Mouse (Mus musculus): ENCODE measurements around the gene Kif3c. TPM values are rescaled to one million over a fixed set of nuclear protein-coding genes. Genes with fewer than 3 reads are reported as not detected.

Kif3c gene
- polyA plus RNA-seq, 1 experiment from 2014 or later, result 8.6 TPM

DNA sequence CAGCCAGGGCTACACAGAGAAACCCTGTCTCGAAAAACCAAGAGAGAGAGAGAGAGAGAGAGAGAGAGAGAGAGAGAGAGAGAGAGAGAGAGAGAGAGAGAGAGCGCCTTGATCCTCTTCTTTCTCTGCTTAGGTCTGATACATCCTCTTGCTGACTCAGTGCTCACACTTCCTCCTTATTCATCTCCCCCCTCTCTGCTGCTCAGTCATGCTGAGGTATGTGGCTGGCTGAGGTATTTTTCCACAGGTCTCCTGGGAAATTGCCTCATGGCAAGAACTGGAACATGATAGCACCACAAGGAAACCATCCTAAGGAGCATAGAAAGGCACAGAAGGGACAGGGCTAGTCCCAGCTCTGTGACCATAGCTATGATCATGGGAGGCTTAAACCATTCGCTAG lies 15.5 kb upstream of the Kif3c start:
- no peak for ATAC-seq (ENCODE audit: insufficient number of reproducible peaks, low FRiP score)
- WGBS, result 74% methylated on average over 3 of the region's 3 CpGs
- Histone ChIP-seq H3K36me3 (no peaks in the 10 kb centered on the region), H3K4me1 (replicated peaks) (no peaks in the 10 kb centered on the region), H3K4me2 (no peak overlapping the region), H3K9ac (no peak overlapping the region), H3K27ac (ENCODE audit: poor library complexity, severe bottlenecking) (no peak overlapping the region), H3K27me3 (replicated peaks) (no peaks in the 10 kb centered on the region), H3K4me3 (no peak overlapping the region), H3K9me3 (replicated peaks) (no peaks in the 10 kb centered on the region)

DNA sequence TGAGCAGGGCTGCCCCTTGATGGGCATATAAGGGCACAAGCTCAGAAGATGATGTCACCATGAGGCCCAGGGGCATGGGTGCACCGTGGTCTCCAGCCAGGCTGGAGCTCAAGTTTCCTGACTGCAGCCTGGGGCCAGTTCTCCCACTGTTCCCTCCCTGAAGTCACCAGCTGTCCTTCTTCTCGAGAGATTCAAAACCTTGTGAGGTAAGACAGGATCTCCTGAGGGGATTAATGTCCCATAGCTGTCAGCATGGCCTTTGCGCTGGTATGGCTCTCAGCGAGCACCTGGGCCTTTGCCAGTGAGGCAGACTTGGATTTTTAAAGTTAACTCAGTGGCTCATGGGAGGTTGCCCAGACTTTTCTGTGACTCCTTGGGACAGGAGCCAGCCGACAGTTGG lies 14.8 kb upstream of the Kif3c start:
- 66% methylated on average over 5 of the region's 5 CpGs for WGBS
- no peak for ATAC-seq (ENCODE audit: insufficient number of reproducible peaks, low FRiP score)
- no peaks in the 10 kb centered on the region for H3K27me3 ChIP-seq (replicated peaks)

GRCm38 (mm10) chr12:3352216-3352615 lies 12.7 kb upstream of the Kif3c start:
- Histone ChIP-seq H3K4me2 (no peak overlapping the region), H3K9me3 (replicated peaks) (no peaks in the 10 kb centered on the region), H3K4me1 (replicated peaks) (no peaks in the 10 kb centered on the region), H3K27me3 (replicated peaks) (no peaks in the 10 kb centered on the region), H3K9ac (no peak overlapping the region), H3K27ac (ENCODE audit: poor library complexity, severe bottlenecking) (no peak overlapping the region), H3K4me3 (no peak overlapping the region), H3K36me3 (no peaks in the 10 kb centered on the region)
- ATAC-seq (ENCODE audit: insufficient number of reproducible peaks, low FRiP score), result no peak
- 71% methylated on average over 6 of the region's 6 CpGs for WGBS

More for the DNA sequence above, 14.8 kb upstream of the Kif3c start:
- no peak overlapping the region for H3K4me2 ChIP-seq
- H3K4me1 ChIP-seq (replicated peaks), result no peaks in the 10 kb centered on the region
- H3K27ac ChIP-seq (ENCODE audit: poor library complexity, severe bottlenecking), result no peak overlapping the region
- no peaks in the 10 kb centered on the region for H3K9me3 ChIP-seq (replicated peaks)
- H3K4me3 ChIP-seq, result no peak overlapping the region
- H3K36me3 ChIP-seq, result no peaks in the 10 kb centered on the region
- no peak overlapping the region for H3K9ac ChIP-seq

DNA sequence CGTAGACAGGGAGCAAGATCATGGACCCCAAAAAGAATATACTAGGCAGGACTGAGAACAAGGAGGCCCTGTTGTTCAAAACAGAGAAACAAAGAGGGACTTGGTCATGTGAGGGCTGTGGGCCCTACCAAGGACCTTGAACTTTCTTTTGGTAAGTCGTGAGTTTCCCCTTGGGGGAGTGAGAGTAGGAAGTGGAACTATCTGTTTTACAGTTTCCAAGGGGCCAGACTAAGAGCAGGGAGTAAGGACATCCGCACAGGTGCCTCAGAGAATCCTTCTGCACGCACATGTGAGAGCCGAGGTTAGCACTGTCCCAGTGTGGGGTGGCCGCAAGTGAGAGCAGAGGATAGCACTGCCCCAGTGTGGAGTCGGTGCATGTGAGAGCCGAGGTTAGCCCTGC lies 9.9 kb upstream of the Kif3c start:
- Histone ChIP-seq H3K27me3 (replicated peaks) (no peaks in the 10 kb centered on the region), H3K4me3 (no peak overlapping the region), H3K36me3 (no peaks in the 10 kb centered on the region), H3K4me1 (replicated peaks) (no peaks in the 10 kb centered on the region), H3K9me3 (replicated peaks) (no peaks in the 10 kb centered on the region), H3K9ac (no peak overlapping the region), H3K4me2 (no peak overlapping the region), H3K27ac (ENCODE audit: poor library complexity, severe bottlenecking) (no peak overlapping the region)
- ATAC-seq (ENCODE audit: insufficient number of reproducible peaks, low FRiP score), result no peak
- WGBS, result 84% methylated on average over 8 of the region's 8 CpGs

- no peak for ATAC-seq (ENCODE audit: insufficient number of reproducible peaks, low FRiP score)
- Histone ChIP-seq H3K27ac (ENCODE audit: poor library complexity, severe bottlenecking) (no peak overlapping the region), H3K4me2 (peak overlapping the region; percentile 58), H3K9ac (no peak overlapping the region), H3K36me3 (no peaks in the 10 kb centered on the region), H3K9me3 (replicated peaks) (no peaks in the 10 kb centered on the region), H3K4me3 (peak overlapping the region; percentile 29), H3K4me1 (replicated peaks) (no peaks in the 10 kb centered on the region), H3K27me3 (replicated peaks) (no peaks in the 10 kb centered on the region)
- 57% methylated on average over 16 of the region's 16 CpGs for WGBS
Observed at GRCm38 (mm10) chr12:3356824-3357223, 8.1 kb upstream of the Kif3c start.

DNA sequence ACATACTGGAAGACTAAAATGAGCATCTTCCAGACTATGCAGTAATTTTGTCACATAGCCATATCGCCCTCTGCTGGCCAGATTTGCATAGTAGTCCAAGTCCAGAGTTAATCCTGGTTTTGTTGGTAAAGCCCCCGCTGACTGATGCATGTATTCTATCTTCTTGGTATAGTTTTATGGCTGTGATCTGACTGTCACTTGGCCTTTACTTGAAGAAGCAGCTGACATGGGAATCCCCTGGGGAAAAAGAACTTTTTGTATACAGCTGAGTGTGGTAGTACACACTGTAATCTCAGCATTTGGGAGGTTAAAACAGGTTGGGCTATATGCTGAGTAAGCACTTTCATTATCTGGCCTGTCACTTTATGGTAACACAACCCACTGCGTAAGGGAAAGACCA lies 5.6 kb upstream of the Kif3c start:
- H3K4me3 ChIP-seq, result no peak overlapping the region
- WGBS, result 22% methylated on average over 3 of the region's 3 CpGs

DNA sequence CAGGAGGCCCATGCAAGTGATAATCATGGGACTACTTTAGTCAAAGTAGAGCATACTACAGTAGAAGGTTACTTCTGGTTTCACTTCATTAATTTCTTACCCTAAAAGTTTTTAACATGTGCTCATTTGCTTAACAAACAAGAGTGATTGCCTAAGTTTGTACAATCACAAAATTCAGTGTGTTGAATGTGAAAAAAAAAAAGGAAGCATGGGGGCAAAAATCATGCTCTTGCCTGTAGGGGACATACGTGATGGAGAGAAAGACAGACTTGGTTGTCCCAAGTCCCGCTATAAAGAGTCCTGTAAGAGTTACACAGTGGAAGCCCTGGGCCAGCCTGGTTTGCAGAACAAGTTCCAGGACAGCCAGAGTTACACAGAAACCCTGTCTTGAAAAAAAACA lies 4.9 kb upstream of the Kif3c start:
- Histone ChIP-seq H3K9ac (no peak overlapping the region), H3K4me1 (replicated peaks) (no peaks in the 10 kb centered on the region), H3K4me2 (no peak overlapping the region), H3K27me3 (replicated peaks) (no peaks in the 10 kb centered on the region), H3K9me3 (replicated peaks) (no peaks in the 10 kb centered on the region), H3K27ac (ENCODE audit: poor library complexity, severe bottlenecking) (no peak overlapping the region), H3K4me3 (no peak overlapping the region), H3K36me3 (no peaks in the 10 kb centered on the region)
- ATAC-seq (ENCODE audit: insufficient number of reproducible peaks, low FRiP score), result no peak
- WGBS, result 84% methylated on average over 2 of the region's 2 CpGs

More for the DNA sequence above, 5.6 kb upstream of the Kif3c start:
- ATAC-seq (ENCODE audit: insufficient number of reproducible peaks, low FRiP score), result no peak; the same call in 1 of the 2 replicates
- no peaks in the 10 kb centered on the region for H3K9me3 ChIP-seq (replicated peaks)
- no peaks in the 10 kb centered on the region for H3K27me3 ChIP-seq (replicated peaks)
- H3K9ac ChIP-seq, result no peak overlapping the region
- H3K4me1 ChIP-seq (replicated peaks), result no peaks in the 10 kb centered on the region
- H3K27ac ChIP-seq (ENCODE audit: poor library complexity, severe bottlenecking), result no peak overlapping the region
- H3K36me3 ChIP-seq, result no peaks in the 10 kb centered on the region
- no peak overlapping the region for H3K4me2 ChIP-seq

DNA sequence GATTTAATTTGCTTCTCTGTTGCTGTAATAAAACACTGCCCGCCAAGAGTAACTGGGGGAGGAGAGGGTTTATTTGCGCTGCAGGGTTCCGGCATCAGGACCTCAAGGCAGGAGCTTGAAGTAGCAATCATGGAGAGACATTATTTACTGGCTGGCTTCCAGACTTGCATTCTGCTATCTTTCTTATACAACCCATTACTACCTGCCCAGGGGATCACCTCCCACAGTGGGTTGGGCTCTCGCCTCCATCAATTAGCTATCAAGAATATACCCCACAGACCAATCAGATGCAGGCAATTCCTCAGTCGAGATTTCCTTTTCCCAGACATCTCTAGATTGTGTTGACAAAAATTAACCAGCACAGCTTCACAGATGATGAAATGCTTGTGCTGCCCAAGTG lies 856 bp upstream of the Kif3c start:
- WGBS, result 88% methylated on average over 5 of the region's 5 CpGs
- H3K4me3 ChIP-seq, result no peak overlapping the region
- no peak overlapping the region for H3K27ac ChIP-seq (ENCODE audit: poor library complexity, severe bottlenecking)
- ATAC-seq (ENCODE audit: insufficient number of reproducible peaks, low FRiP score), result no peak
- H3K27me3 ChIP-seq (replicated peaks), result no peaks in the 10 kb centered on the region
- no peak overlapping the region for H3K4me2 ChIP-seq
- peaks cover 14% of the 10 kb centered on the region for H3K4me1 ChIP-seq (replicated peaks)
- H3K9me3 ChIP-seq (replicated peaks), result no peaks in the 10 kb centered on the region
- H3K36me3 ChIP-seq, result peaks cover 10% of the 10 kb centered on the region
- no peak overlapping the region for H3K9ac ChIP-seq

- peaks cover 18% of the 10 kb centered on the region for H3K4me1 ChIP-seq (replicated peaks)
- ATAC-seq (ENCODE audit: insufficient number of reproducible peaks, low FRiP score), result peak; percentile 57
- 3% methylated on average over 30 of the region's 31 CpGs for WGBS
- H3K9ac ChIP-seq, result peak overlapping the region; percentile 81
- H3K9me3 ChIP-seq (replicated peaks), result no peaks in the 10 kb centered on the region
- peak overlapping the region; percentile 88 for H3K4me3 ChIP-seq
- peaks cover 10% of the 10 kb centered on the region for H3K36me3 ChIP-seq
- no peaks in the 10 kb centered on the region for H3K27me3 ChIP-seq (replicated peaks)
- H3K4me2 ChIP-seq, result peak overlapping the region; percentile 95
- H3K27ac ChIP-seq (ENCODE audit: poor library complexity, severe bottlenecking), result peak overlapping the region; percentile 30
Observed at GRCm38 (mm10) chr12:3365449-3366189, 687 bp downstream of the Kif3c start.

DNA sequence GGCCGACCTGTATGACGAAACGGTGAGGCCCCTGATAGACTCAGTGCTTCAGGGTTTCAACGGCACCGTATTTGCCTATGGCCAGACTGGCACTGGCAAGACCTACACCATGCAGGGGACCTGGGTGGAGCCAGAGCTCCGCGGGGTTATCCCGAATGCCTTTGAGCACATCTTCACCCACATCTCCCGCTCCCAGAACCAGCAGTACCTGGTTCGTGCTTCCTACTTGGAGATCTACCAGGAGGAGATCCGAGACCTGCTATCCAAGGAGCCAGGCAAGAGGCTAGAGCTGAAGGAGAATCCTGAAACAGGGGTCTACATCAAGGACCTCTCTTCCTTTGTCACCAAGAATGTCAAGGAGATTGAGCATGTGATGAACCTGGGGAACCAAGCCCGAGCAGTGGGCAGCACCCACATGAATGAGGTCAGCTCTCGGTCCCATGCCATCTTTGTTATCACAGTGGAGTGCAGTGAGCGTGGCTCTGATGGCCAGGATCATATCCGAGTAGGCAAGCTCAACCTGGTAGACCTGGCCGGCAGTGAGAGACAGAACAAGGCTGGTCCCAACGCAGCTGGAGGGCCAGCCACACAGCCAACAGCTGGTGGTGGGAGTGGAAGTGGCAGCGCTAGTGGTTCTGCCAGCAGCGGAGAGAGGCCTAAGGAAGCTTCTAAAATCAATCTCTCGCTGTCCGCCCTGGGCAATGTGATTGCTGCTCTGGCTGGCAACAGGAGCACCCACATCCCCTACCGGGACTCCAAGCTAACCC lies 1.4 kb downstream of the Kif3c start:
- WGBS, result 59% methylated on average over 22 of the region's 22 CpGs
- Histone ChIP-seq H3K36me3 (peaks cover 10% of the 10 kb centered on the region), H3K9ac (peak overlapping the region; percentile 81), H3K27ac (ENCODE audit: poor library complexity, severe bottlenecking) (no peak overlapping the region), H3K4me2 (peak overlapping the region; percentile 95), H3K4me3 (peak overlapping the region; percentile 88), H3K27me3 (replicated peaks) (no peaks in the 10 kb centered on the region), H3K9me3 (replicated peaks) (no peaks in the 10 kb centered on the region), H3K4me1 (replicated peaks) (peaks cover 26% of the 10 kb centered on the region)
- ATAC-seq (ENCODE audit: insufficient number of reproducible peaks, low FRiP score), result peak; percentile 39; the same call in 1 of the 2 replicates

DNA sequence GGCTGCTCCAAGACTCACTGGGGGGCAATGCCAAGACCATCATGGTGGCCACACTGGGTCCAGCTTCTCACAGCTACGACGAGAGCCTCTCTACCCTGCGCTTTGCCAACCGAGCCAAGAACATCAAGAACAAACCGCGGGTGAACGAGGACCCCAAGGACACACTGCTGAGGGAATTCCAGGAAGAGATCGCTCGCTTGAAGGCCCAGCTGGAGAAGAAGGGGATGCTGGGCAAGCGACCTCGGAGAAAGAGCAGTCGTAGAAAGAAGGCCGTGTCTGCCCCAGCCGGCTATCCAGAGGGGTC lies 2.0 kb downstream of the Kif3c start:
- H3K27ac ChIP-seq (ENCODE audit: poor library complexity, severe bottlenecking), result no peak overlapping the region
- WGBS, result 90% methylated on average over 14 of the region's 14 CpGs
- H3K4me1 ChIP-seq (replicated peaks), result peaks cover 31% of the 10 kb centered on the region
- ATAC-seq (ENCODE audit: insufficient number of reproducible peaks, low FRiP score), result no peak
- no peaks in the 10 kb centered on the region for H3K9me3 ChIP-seq (replicated peaks)
- no peak overlapping the region for H3K9ac ChIP-seq
- H3K27me3 ChIP-seq (replicated peaks), result no peaks in the 10 kb centered on the region
- H3K4me2 ChIP-seq, result no peak overlapping the region
- peaks cover 10% of the 10 kb centered on the region for H3K36me3 ChIP-seq
- no peak overlapping the region for H3K4me3 ChIP-seq

All from heart, embryonic 12.5 days (tissue).